Mouse (Mus musculus): ENCODE measurements at regions not wholly inside any gene's neighbourhood (a gene's known extent, or its start where the extent isn't known, plus 50 kb on each side); places are given as distances from the start of the nearest gene placed in this dataset.
A peak's percentile ranks its signal among the peaks of the same experiment; 100 is the strongest.

DNA sequence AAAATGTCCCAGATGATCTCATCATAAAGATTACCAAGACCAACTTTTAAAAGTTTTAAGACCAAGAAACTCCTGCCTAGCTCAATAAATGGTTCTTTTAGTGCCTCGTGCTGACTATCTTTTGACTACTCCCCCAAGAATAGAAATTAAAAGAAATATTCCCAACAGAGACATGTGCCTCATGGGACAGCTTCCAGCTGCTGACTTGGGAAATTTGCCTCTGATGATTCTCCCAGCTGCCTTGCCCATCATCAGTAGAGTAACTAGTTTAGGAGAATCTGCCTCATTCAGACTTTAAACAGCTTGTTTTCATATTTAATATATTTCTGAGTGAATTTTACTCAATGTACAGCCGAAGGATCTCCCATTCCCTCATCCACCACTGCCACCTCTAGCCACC, 168.7 kb upstream of the Ntm start:
- no peak overlapping the region for H3K4me3 ChIP-seq (replicated peaks)
- H3K4me2 ChIP-seq (replicated peaks) = no peak overlapping the region
- no peak overlapping the region for H3K27ac ChIP-seq (replicated peaks)
- ATAC-seq (ENCODE audit: insufficient number of reproducible peaks, low FRiP score, low TSS enrichment, low read depth) = no peak
- H3K4me1 ChIP-seq = no peaks in the 10 kb centered on the region
- no peaks in the 10 kb centered on the region for H3K36me3 ChIP-seq
- H3K9ac ChIP-seq = no peak overlapping the region
- H3K27me3 ChIP-seq = no peaks in the 10 kb centered on the region
- H3K9me3 ChIP-seq (replicated peaks) = no peaks in the 10 kb centered on the region
- WGBS = 71% methylated on average over 2 of the region's 2 CpGs

DNA sequence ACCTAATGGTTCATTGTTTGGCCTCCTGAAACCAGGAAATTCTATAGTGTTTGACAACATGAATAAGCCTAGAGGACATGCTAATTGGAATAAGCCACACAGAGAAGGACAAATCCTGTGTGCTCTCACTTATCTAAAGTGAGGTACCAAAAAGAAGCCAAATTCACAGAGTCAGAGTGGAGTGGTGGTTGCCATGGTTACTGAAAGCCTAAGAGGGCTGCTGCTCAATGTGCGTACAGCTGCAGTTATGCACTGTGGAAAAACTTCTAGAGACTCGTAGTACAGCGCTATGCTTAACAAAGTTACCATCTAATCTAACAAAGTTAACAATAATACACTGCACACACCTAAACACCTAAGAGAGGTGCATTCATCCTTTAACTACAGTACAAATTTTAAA, 171.4 kb upstream of the Ntm start:
- Histone ChIP-seq H3K27ac (replicated peaks) (no peak overlapping the region), H3K9ac (no peak overlapping the region), H3K27me3 (peaks cover 4% of the 10 kb centered on the region; the same call in 1 of the 2 replicates), H3K9me3 (replicated peaks) (no peaks in the 10 kb centered on the region), H3K4me2 (replicated peaks) (no peak overlapping the region), H3K36me3 (no peaks in the 10 kb centered on the region), H3K4me1 (peaks cover 15% of the 10 kb centered on the region), H3K4me3 (replicated peaks) (no peak overlapping the region)
- ATAC-seq (ENCODE audit: insufficient number of reproducible peaks, low FRiP score, low TSS enrichment, low read depth) = no peak
- 64% methylated on average over 3 of the region's 3 CpGs for WGBS

DNA sequence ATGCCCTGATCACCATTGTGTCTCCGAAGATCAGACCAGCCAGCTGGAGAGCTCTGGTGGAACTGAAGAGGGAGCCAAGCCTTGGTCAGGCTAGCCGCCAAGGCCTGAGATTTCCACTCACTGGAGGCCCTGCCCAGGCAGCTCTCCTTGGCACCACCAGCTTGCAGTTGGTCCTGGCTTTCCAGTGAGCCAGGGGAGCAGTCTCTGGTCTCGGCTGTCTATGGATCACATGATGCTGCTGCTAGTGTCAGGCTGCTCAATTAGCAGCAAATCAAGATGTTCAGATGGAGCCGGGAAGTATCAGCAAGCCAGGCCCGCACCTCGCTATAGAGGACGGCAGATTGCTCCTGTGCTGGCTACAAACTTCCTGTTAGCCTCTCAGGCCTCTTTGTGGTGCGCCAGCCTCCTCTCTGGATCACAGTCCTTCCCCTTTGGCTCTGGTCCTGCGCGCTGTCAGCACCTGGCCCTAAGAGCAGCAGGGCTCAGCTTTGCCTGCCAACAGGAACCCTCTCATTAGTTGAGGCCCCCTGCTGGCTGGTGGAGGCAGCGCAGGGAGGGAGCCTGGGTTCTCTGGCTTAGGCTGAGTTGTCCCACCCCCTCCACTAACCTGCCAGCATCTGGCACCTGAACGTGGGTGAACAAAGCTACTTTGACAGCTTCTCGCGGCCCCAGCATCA, 174.8 kb upstream of the Ntm start:
- H3K4me1 ChIP-seq = peaks cover 27% of the 10 kb centered on the region
- WGBS = 25% methylated on average over 14 of the region's 14 CpGs
- H3K27ac ChIP-seq (replicated peaks) = no peak overlapping the region
- H3K9ac ChIP-seq = no peak overlapping the region
- ATAC-seq (ENCODE audit: insufficient number of reproducible peaks, low FRiP score, low TSS enrichment, low read depth) = peak; percentile 86
- H3K4me3 ChIP-seq (replicated peaks) = 0 out of 2 replicates have a peak overlapping the region, but pooled peaks have one; percentile 5
- no peaks in the 10 kb centered on the region for H3K9me3 ChIP-seq (replicated peaks)
- H3K36me3 ChIP-seq = no peaks in the 10 kb centered on the region
- H3K27me3 ChIP-seq = peaks cover 5% of the 10 kb centered on the region; the same call in 1 of the 2 replicates
- peak overlapping the region; percentile 26 for H3K4me2 ChIP-seq (replicated peaks)

DNA sequence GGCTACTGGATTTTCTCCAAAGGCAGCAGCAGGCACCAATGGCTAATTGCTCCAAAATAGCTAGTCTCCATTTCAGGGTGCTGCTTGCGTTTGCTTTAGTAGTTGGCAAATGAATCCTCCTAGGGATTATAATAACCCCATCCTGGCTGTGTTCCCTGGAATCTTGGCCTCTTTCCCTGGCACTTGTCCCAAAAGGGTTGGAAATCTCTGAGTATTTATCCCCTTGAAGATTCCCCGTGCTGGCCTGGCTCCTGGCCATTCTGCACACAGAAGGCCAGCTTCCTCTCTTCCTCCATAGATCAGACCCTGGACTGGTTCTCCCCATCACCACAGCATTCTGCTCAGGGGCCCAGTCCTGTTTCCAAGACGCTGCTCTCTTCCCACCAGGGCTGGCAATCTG, 177.2 kb upstream of the Ntm start:
- no peak overlapping the region for H3K4me3 ChIP-seq (replicated peaks)
- peak; percentile 32 for ATAC-seq (ENCODE audit: insufficient number of reproducible peaks, low FRiP score, low TSS enrichment, low read depth)
- peaks cover 5% of the 10 kb centered on the region; the same call in 1 of the 2 replicates for H3K27me3 ChIP-seq
- no peak overlapping the region for H3K27ac ChIP-seq (replicated peaks)
- H3K9me3 ChIP-seq (replicated peaks) = no peaks in the 10 kb centered on the region
- peaks cover 27% of the 10 kb centered on the region for H3K4me1 ChIP-seq
- no peaks in the 10 kb centered on the region for H3K36me3 ChIP-seq
- H3K4me2 ChIP-seq (replicated peaks) = no peak overlapping the region
- WGBS = 4% methylated on average over 3 of the region's 3 CpGs
- no peak overlapping the region for H3K9ac ChIP-seq

DNA sequence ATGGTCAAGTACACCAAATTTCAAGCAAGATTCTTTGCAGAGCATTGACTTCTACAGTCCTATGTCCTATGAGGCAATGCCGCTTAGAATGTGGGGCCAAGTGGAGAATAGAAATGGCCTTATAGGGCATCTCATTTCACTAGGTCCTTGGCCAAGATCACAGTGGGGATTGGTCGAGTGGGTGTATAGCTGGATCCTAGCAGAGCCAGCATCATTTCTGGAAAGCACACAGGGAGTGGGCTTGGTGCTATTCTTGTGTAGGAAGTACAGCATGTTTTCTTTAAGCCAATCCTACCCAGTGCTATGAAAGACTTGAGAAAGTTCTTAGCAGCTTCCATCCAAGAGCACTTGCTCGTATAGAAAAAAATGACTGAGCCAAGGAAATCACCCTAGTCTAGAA, 178.2 kb upstream of the Ntm start:
- H3K27me3 ChIP-seq = peaks cover 5% of the 10 kb centered on the region; the same call in 1 of the 2 replicates
- H3K27ac ChIP-seq (replicated peaks) = no peak overlapping the region
- H3K9me3 ChIP-seq (replicated peaks) = no peaks in the 10 kb centered on the region
- no peak overlapping the region for H3K9ac ChIP-seq
- peaks cover 27% of the 10 kb centered on the region for H3K4me1 ChIP-seq
- 96% methylated on average over 3 of the region's 3 CpGs for WGBS
- ATAC-seq (ENCODE audit: insufficient number of reproducible peaks, low FRiP score, low TSS enrichment, low read depth) = no peak
- H3K4me2 ChIP-seq (replicated peaks) = no peak overlapping the region
- no peaks in the 10 kb centered on the region for H3K36me3 ChIP-seq
- no peak overlapping the region for H3K4me3 ChIP-seq (replicated peaks)

DNA sequence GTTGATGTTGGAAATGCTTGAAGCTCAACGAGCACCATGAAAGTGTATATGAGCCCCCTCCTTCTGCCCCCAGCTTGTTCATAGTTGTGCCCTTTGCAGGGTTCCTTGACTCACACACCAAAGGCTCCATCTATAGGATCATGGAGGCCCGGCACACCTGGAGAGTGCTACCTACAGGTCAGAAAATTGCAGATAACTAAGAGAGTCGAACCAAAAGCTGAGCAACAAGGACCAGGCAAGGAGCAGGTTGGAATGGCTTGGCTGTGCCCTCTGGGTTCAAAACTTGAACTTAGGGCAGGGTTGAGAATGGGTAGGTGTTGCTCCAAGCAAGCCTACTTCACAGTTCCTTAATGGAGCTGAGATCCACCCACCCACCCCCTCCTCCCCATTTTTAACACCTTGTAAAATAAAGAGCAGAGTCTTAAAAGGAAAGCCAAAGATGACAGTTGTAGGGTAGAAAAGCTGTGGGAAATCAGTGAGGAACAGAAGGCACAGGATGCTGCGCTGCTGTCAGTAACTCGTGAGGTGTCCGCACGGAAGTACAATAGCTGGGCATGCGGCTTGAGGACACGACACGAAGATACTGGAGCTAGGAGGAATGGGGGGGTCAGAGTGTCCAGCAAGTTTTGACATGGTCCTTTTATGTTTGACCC, 180.0 kb upstream of the Ntm start:
- H3K4me3 ChIP-seq (replicated peaks) = no peak overlapping the region
- H3K9me3 ChIP-seq (replicated peaks) = no peaks in the 10 kb centered on the region
- H3K9ac ChIP-seq = no peak overlapping the region
- peaks cover 19% of the 10 kb centered on the region for H3K4me1 ChIP-seq
- H3K27ac ChIP-seq (replicated peaks) = no peak overlapping the region
- no peak for ATAC-seq (ENCODE audit: insufficient number of reproducible peaks, low FRiP score, low TSS enrichment, low read depth)
- H3K4me2 ChIP-seq (replicated peaks) = no peak overlapping the region
- whole genome bisulfite sequencing = 88% methylated on average over 10 of the region's 10 CpGs
- no peaks in the 10 kb centered on the region for H3K36me3 ChIP-seq
- H3K27me3 ChIP-seq = peaks cover 5% of the 10 kb centered on the region; the same call in 1 of the 2 replicates

DNA sequence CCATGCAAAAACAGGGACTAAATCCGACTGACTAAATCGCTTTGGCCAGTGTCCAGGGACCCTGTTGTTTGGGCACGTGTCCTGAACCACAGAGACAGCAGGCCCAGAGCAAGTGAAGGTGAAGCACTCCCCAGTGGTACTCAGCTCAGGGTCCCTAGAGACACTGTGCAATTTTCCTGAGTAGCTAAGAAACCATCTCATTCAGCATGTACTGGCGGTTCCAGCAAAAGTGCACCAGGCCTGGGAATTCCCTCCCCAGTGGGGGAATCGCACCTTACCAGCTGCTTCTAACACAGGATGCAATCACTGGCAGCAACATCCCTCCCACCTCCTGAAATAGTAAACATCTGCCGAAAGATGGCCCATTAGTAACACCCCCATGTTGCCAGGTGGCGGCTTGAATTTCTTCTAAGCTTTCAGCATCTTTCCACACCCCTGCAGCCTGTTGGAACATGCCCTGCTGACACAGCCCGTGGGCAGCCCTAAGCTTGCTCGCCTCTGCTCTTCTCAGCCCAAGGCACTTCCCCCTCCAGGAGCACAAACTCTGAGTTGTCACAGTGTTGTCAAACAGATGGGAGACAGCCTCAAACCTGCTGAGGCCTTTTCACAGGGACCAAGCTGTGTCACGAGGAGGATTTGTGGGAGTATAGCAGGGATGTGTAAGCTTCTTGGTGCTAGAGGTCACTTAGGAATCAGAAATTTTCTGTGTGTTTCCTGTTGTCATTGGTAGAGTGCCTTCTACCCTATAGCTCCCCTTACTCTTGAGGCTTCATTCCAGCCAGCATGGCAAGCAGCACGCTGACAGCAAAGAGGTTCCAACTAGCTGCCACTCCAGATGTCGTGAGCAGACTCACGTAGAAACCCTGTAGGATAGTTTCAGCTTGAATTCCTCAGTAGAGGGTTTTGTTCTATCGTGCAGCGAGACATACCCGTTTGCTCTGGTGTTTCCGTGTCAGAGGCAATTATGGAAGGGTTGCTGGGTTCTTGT, 186.8 kb upstream of the Ntm start:
- Histone ChIP-seq H3K4me1 (peaks cover 16% of the 10 kb centered on the region), H3K4me3 (replicated peaks) (no peak overlapping the region), H3K36me3 (no peaks in the 10 kb centered on the region), H3K9ac (no peak overlapping the region), H3K9me3 (replicated peaks) (no peaks in the 10 kb centered on the region), H3K27me3 (no peaks in the 10 kb centered on the region), H3K4me2 (replicated peaks) (no peak overlapping the region), H3K27ac (replicated peaks) (peak overlapping the region; percentile 44)
- ATAC-seq (ENCODE audit: insufficient number of reproducible peaks, low FRiP score, low TSS enrichment, low read depth) = peak; percentile 80
- WGBS = 23% methylated on average over 17 of the region's 17 CpGs

DNA sequence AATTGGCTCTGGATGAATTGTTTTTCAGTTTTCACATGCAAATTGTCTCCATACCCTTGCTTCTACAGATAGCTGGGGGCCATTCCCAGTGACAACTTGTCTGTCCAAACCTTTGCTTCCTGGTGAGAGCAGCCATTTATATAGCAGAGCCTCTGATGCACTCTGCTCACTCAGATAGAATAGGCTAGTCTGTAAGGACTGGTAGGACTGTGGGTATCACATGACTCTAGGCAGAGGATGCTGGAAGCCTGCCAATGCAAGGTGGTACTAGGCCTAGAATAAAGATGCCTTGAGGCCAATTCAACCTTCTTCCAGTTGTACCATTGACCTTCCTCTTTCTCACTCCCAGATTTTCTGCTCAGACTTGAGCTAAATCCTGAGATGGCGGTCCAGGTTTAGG, 188.2 kb upstream of the Ntm start:
- no peak overlapping the region for H3K4me3 ChIP-seq (replicated peaks)
- no peaks in the 10 kb centered on the region for H3K36me3 ChIP-seq
- H3K27me3 ChIP-seq = no peaks in the 10 kb centered on the region
- peaks cover 16% of the 10 kb centered on the region for H3K4me1 ChIP-seq
- H3K9ac ChIP-seq = no peak overlapping the region
- ATAC-seq (ENCODE audit: insufficient number of reproducible peaks, low FRiP score, low TSS enrichment, low read depth) = no peak
- 89% methylated on average over 1 of the region's 1 CpGs for WGBS
- no peak overlapping the region for H3K4me2 ChIP-seq (replicated peaks)
- no peak overlapping the region for H3K27ac ChIP-seq (replicated peaks)
- H3K9me3 ChIP-seq (replicated peaks) = no peaks in the 10 kb centered on the region

DNA sequence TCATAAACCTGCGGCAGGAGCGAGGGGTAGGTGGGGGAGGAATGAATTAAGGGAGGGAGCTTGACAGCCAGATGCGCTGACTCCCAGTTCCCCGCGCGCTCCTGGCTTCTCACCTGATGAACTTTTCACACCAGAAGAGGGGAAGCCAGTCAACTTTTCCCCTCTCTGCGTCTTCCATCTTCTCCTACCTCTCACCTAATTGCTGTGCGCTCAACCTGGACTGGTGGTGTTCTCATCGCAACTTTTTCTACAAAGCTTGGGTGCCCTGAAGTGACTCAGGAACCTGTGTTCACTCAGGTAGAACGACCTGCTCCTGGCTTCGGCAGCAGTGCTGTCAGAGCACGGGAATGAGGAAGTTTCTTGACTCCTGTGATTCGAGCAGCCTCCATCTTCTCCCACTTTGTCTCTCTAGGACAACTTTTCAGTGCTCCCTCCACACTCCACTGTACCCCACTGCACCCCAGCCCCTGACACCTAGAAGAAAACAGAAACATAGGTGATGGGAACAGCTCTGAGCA, 203.4 kb upstream of the Ntm start:
- ATAC-seq (ENCODE audit: insufficient number of reproducible peaks, low FRiP score, low TSS enrichment, low read depth) = no peak
- 82% methylated on average over 13 of the region's 13 CpGs for WGBS

DNA sequence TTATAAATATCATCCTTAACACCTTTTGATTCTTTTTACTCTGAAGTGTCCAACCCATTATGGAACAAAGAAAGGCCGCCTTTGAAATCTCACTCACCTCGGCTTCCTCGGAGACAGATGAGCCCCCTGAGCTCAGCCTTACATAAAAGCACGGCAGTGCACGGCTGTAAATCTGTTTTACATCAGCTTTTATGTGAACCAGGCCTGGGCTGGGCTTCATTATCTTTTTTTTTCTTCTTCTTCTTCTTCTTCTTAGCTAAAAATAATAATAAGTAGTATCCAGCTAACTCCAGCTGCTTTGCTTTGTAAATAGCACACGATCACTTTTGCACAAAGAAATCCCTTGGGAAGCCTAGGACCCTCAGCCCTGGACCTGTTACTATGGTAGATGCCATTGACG, 204.3 kb upstream of the Ntm start:
- 15% methylated on average over 7 of the region's 7 CpGs for WGBS

More for the DNA sequence above, 203.4 kb upstream of the Ntm start:
- H3K4me2 ChIP-seq (replicated peaks) = no peak overlapping the region
- H3K27me3 ChIP-seq = no peaks in the 10 kb centered on the region
- H3K4me1 ChIP-seq = peaks cover 13% of the 10 kb centered on the region
- no peak overlapping the region for H3K9ac ChIP-seq
- no peak overlapping the region for H3K4me3 ChIP-seq (replicated peaks)
- no peak overlapping the region for H3K27ac ChIP-seq (replicated peaks)
- no peaks in the 10 kb centered on the region for H3K36me3 ChIP-seq
- H3K9me3 ChIP-seq (replicated peaks) = no peaks in the 10 kb centered on the region

DNA sequence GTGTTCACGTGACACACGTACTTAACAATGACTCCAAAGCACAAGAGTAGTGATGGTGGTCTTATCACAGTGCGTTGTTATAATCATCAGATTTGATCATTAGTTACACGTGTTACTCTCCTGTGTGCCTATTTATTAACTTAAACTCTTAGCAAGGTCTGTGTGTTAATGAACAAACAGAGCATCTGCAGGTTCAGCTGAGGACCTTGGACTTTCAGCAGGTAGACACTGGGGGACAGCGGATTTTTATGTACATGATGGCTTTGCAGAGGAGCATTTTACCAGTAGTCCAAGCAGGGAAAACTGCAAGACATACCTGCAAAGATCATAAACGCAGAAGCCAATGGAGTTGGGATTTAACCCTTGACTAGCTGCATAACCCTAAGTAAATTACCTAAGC, 211.7 kb upstream of the Ntm start:
- Histone ChIP-seq H3K27me3 (no peaks in the 10 kb centered on the region), H3K4me3 (replicated peaks) (no peak overlapping the region), H3K4me1 (no peaks in the 10 kb centered on the region), H3K9me3 (replicated peaks) (no peaks in the 10 kb centered on the region), H3K27ac (replicated peaks) (no peak overlapping the region), H3K4me2 (replicated peaks) (no peak overlapping the region), H3K9ac (no peak overlapping the region), H3K36me3 (no peaks in the 10 kb centered on the region)
- ATAC-seq (ENCODE audit: insufficient number of reproducible peaks, low FRiP score, low TSS enrichment, low read depth) = no peak
- WGBS = 88% methylated on average over 6 of the region's 6 CpGs

More for the DNA sequence above, 204.3 kb upstream of the Ntm start:
- Histone ChIP-seq H3K27me3 (no peaks in the 10 kb centered on the region), H3K4me2 (replicated peaks) (no peak overlapping the region), H3K4me1 (peaks cover 13% of the 10 kb centered on the region), H3K27ac (replicated peaks) (no peak overlapping the region; the same call in 1 of the 2 replicates), H3K9me3 (replicated peaks) (no peaks in the 10 kb centered on the region), H3K36me3 (no peaks in the 10 kb centered on the region), H3K9ac (no peak overlapping the region), H3K4me3 (replicated peaks) (no peak overlapping the region)
- ATAC-seq (ENCODE audit: insufficient number of reproducible peaks, low FRiP score, low TSS enrichment, low read depth) = no peak
